10 mouse cellular contexts compared by ENCODE assay signal in genomic region chr10:128889846-128890245, GRCm38 (mm10). TPM values are rescaled to one million over a fixed set of nuclear protein-coding genes. Genes with fewer than 3 reads are reported as not detected.
DNase-seq lines count a peak whose midpoint lies in the region; ATAC-seq and TF ChIP-seq lines count a peak whose summit lies in the region.
"Had no signal": no experiment of that assay in that cellular context is flagged by ENCODE, and none has a peak within 500 bp of the region (broad histone marks: within the 10 kb centered on the region; RNA-seq: fewer than 3 reads in every experiment).

No protein-coding gene starts in this region.

- peak overlapping the region; percentile 53 for H3K27ac ChIP-seq in heart, embryonic 13.5 days (replicated peaks)
- H3K27ac ChIP-seq in ES-Bruce4 (ENCODE audit: insufficient read depth, low read length), result no peak overlapping the region
- H3K27ac ChIP-seq in hindbrain, embryonic 13.5 days, result peak overlapping the region; percentile 97
- H3K27ac ChIP-seq in midbrain, embryonic 12.5 days (replicated peaks), result peak overlapping the region; percentile 91

- peak overlapping the region; percentile 96 for H3K4me2 ChIP-seq in heart, embryonic 13.5 days
- H3K4me2 ChIP-seq in hindbrain, embryonic 13.5 days, result peak overlapping the region; percentile 91
- H3K4me2 ChIP-seq in midbrain, embryonic 12.5 days (replicated peaks), result peak overlapping the region; percentile 93

- 41% methylated on average over 1 of the region's 2 CpGs for WGBS in heart, embryonic 13.5 days
- 9% methylated on average over 1 of the region's 2 CpGs for WGBS in hindbrain, embryonic 13.5 days
- WGBS in midbrain, embryonic 12.5 days, result 11% methylated on average over 1 of the region's 2 CpGs

- peaks cover 19% of the 10 kb centered on the region for H3K36me3 ChIP-seq in heart, embryonic 13.5 days
- H3K36me3 ChIP-seq in ES-Bruce4 (ENCODE audit: control insufficient read depth, insufficient read depth, low read length, poor library complexity, severe bottlenecking), result no peaks in the 10 kb centered on the region
- peaks cover 32% of the 10 kb centered on the region for H3K36me3 ChIP-seq in hindbrain, embryonic 13.5 days
- H3K36me3 ChIP-seq in midbrain, embryonic 12.5 days, result peaks cover 31% of the 10 kb centered on the region

- intact Hi-C loops in heart, postnatal 14 days (cut with DNase I), result no loop called here

- peak overlapping the region; percentile 85 for H3K9ac ChIP-seq in heart, embryonic 13.5 days
- peak overlapping the region; percentile 34; the same call in 1 of the 2 replicates for H3K9ac ChIP-seq in ES-Bruce4 (ENCODE audit: low read depth, poor library complexity, severe bottlenecking)
- peak overlapping the region; percentile 88 for H3K9ac ChIP-seq in hindbrain, embryonic 13.5 days
- H3K9ac ChIP-seq in midbrain, embryonic 12.5 days (replicated peaks), result peak overlapping the region; percentile 79

- peaks cover 54% of the 10 kb centered on the region for H3K4me1 ChIP-seq in heart, embryonic 13.5 days
- no peaks in the 10 kb centered on the region for H3K4me1 ChIP-seq in ES-Bruce4 (ENCODE audit: control insufficient read depth, insufficient read depth, low read length)
- H3K4me1 ChIP-seq in hindbrain, embryonic 13.5 days (replicated peaks), result peaks cover 55% of the 10 kb centered on the region
- H3K4me1 ChIP-seq in midbrain, embryonic 12.5 days, result peaks cover 41% of the 10 kb centered on the region

- peak overlapping the region; percentile 75 for H3K4me3 ChIP-seq in heart, embryonic 13.5 days
- H3K4me3 ChIP-seq in ES-Bruce4 (ENCODE audit: low read depth, low read length), result no peak overlapping the region
- peak overlapping the region; percentile 82 for H3K4me3 ChIP-seq in hindbrain, embryonic 13.5 days
- peak overlapping the region; percentile 82 for H3K4me3 ChIP-seq in midbrain, embryonic 12.5 days

- no peak for TF ChIP-seq EP300 in ES-Bruce4 (IDR thresholded peaks at IDR 0.05; ENCODE audit: insufficient read depth, low read depth, low read length)

- no peak for ATAC-seq in heart, embryonic 13.5 days (ENCODE audit: extremely low read depth, insufficient number of reproducible peaks, low FRiP score, low TSS enrichment)
- ATAC-seq in hindbrain, embryonic 13.5 days (ENCODE audit: low FRiP score), result no peak
- ATAC-seq in midbrain, embryonic 12.5 days (ENCODE audit: low FRiP score, low read depth), result no peak

- DNase-seq in heart, postnatal 14 days, result no peak
- no peak for DNase-seq in layer of hippocampus, postnatal 25 days (ENCODE audit: extremely low spot score in 1 of 2, low spot score in 1 of 2)
- DNase-seq in right cerebral cortex, postnatal 14 days, result no peak
- DNase-seq in cerebellum, postnatal 25 days, result no peak
- DNase-seq: adrenal gland, adult 2 months had no signal

- no peak for TF ChIP-seq POLR2A in ES-Bruce4 (IDR thresholded peaks at IDR 0.05; ENCODE audit: insufficient read depth, low read length)

- no peak for TF ChIP-seq CTCF in ES-Bruce4 (IDR thresholded peaks at IDR 0.05; ENCODE audit: low read depth, low read length)

- peaks cover 25% of the 10 kb centered on the region for H3K27me3 ChIP-seq in heart, embryonic 13.5 days (replicated peaks)
- H3K27me3 ChIP-seq in ES-Bruce4 (ENCODE audit: control insufficient read depth, insufficient read depth, low read length, poor library complexity, severe bottlenecking), result no peaks in the 10 kb centered on the region; the same call in 1 of the 2 replicates
- peaks cover 7% of the 10 kb centered on the region for H3K27me3 ChIP-seq in hindbrain, embryonic 13.5 days
- H3K27me3 ChIP-seq in midbrain, embryonic 12.5 days, result peaks cover 13% of the 10 kb centered on the region

- H3K9me3 ChIP-seq in heart, embryonic 13.5 days, result no peaks in the 10 kb centered on the region
- no peaks in the 10 kb centered on the region for H3K9me3 ChIP-seq in ES-Bruce4 (replicated peaks; ENCODE audit: control insufficient read depth, insufficient read depth, low read length, poor library complexity, severe bottlenecking)
- H3K9me3 ChIP-seq in hindbrain, embryonic 13.5 days, result no peaks in the 10 kb centered on the region
- no peaks in the 10 kb centered on the region for H3K9me3 ChIP-seq in midbrain, embryonic 12.5 days

RNA-seq across cellular contexts. Expression of gene Gdf11, which starts 1.7 kb away (rescaled TPM):
- polyA plus RNA-seq in heart, embryonic 13.5 days (2015; fragmentation: Nextera tagmentation; extraction: Ambion mirVana), result 2.8 and 3.6 TPM in 2 replicates
- 1 to 10 TPM; 2.8 TPM for total RNA-seq in heart, postnatal 14 days (2021)
- polyA plus RNA-seq in ES-Bruce4 (2011; ENCODE audit: insufficient read depth, insufficient read length, low read depth, missing spikeins), result 2.8 and 3.0 TPM in 2 replicates
- polyA plus RNA-seq in hindbrain, embryonic 13.5 days (2015; fragmentation: Nextera tagmentation; extraction: Ambion mirVana), result 10.2 and 10.3 TPM in 2 replicates
- 10.8 and 12.0 TPM in 2 replicates for polyA plus RNA-seq in midbrain, embryonic 12.5 days (2016; fragmentation: Nextera tagmentation; extraction: Ambion mirVana)
- 10 to 100 TPM; 20.9 to 21.4 TPM for total RNA-seq in layer of hippocampus, postnatal 25 days (2021)

RNA-seq across cellular contexts. Expression of gene Cd63, which starts 10.9 kb away (rescaled TPM):
- polyA plus RNA-seq in heart, embryonic 13.5 days (2015; fragmentation: Nextera tagmentation; extraction: Ambion mirVana), result 370 and 426 TPM in 2 replicates
- 100 to 1,000 TPM; 127 to 131 TPM for total RNA-seq in heart, postnatal 14 days (2021)
- polyA plus RNA-seq in ES-Bruce4 (2011; ENCODE audit: insufficient read depth, insufficient read length, low read depth, missing spikeins), result 116 and 130 TPM in 2 replicates
- 198 and 229 TPM in 2 replicates for polyA plus RNA-seq in hindbrain, embryonic 13.5 days (2015; fragmentation: Nextera tagmentation; extraction: Ambion mirVana)
- polyA plus RNA-seq in midbrain, embryonic 12.5 days (2016; fragmentation: Nextera tagmentation; extraction: Ambion mirVana), result 168 and 190 TPM in 2 replicates
- 10 to 100 TPM; 76.6 to 84.7 TPM for total RNA-seq in layer of hippocampus, postnatal 25 days (2021)

RNA-seq across cellular contexts. Expression of gene Rdh5, which starts 32.8 kb away (rescaled TPM):
- polyA plus RNA-seq in heart, embryonic 13.5 days (2015; fragmentation: Nextera tagmentation; extraction: Ambion mirVana), result 8.9 and 10.3 TPM in 2 replicates
- 1 to 10 TPM; 8.6 to 9.5 TPM for total RNA-seq in heart, postnatal 14 days (2021)
- polyA plus RNA-seq in ES-Bruce4 (2011; ENCODE audit: insufficient read depth, insufficient read length, low read depth, missing spikeins), result 3.5 and 3.9 TPM in 2 replicates
- polyA plus RNA-seq in hindbrain, embryonic 13.5 days (2015; fragmentation: Nextera tagmentation; extraction: Ambion mirVana), result 16.6 and 19.3 TPM in 2 replicates
- 16.2 and 16.6 TPM in 2 replicates for polyA plus RNA-seq in midbrain, embryonic 12.5 days (2016; fragmentation: Nextera tagmentation; extraction: Ambion mirVana)
- 1 to 10 TPM; 5.8 to 6.6 TPM for total RNA-seq in layer of hippocampus, postnatal 25 days (2021)

RNA-seq across cellular contexts. Expression of gene Bloc1s1, which starts 34.0 kb away (rescaled TPM):
- 199 and 223 TPM in 2 replicates for polyA plus RNA-seq in heart, embryonic 13.5 days (2015; fragmentation: Nextera tagmentation; extraction: Ambion mirVana)
- total RNA-seq in heart, postnatal 14 days (2021), result 100 to 1,000 TPM; 177 to 183 TPM
- 36.7 and 44.5 TPM in 2 replicates for polyA plus RNA-seq in ES-Bruce4 (2011; ENCODE audit: insufficient read depth, insufficient read length, low read depth, missing spikeins)
- 281 and 286 TPM in 2 replicates for polyA plus RNA-seq in hindbrain, embryonic 13.5 days (2015; fragmentation: Nextera tagmentation; extraction: Ambion mirVana)
- 235 and 249 TPM in 2 replicates for polyA plus RNA-seq in midbrain, embryonic 12.5 days (2016; fragmentation: Nextera tagmentation; extraction: Ambion mirVana)
- 100 to 1,000 TPM in 1 of 2 experiments, 10 to 100 TPM in 1; 86.8 to 102 TPM for total RNA-seq in layer of hippocampus, postnatal 25 days (2021)

RNA-seq across cellular contexts. Expression of gene Itga7, which starts 43.8 kb away (rescaled TPM):
- 2.4 and 2.9 TPM in 2 replicates for polyA plus RNA-seq in heart, embryonic 13.5 days (2015; fragmentation: Nextera tagmentation; extraction: Ambion mirVana)
- 100 to 1,000 TPM; 163 to 167 TPM for total RNA-seq in heart, postnatal 14 days (2021)
- 1.6 and 3.2 TPM in 2 replicates for polyA plus RNA-seq in ES-Bruce4 (2011; ENCODE audit: insufficient read depth, insufficient read length, low read depth, missing spikeins)
- polyA plus RNA-seq in hindbrain, embryonic 13.5 days (2015; fragmentation: Nextera tagmentation; extraction: Ambion mirVana), result 5.2 and 6.3 TPM in 2 replicates
- 2.1 TPM in 2 replicates for polyA plus RNA-seq in midbrain, embryonic 12.5 days (2016; fragmentation: Nextera tagmentation; extraction: Ambion mirVana)
- 10 to 100 TPM; 25.6 to 30.7 TPM for total RNA-seq in layer of hippocampus, postnatal 25 days (2021)
- total RNA-seq: megakaryocyte, adult 5-6 weeks had no signal

Comparison
In these comparisons a context has a peak if more than half of its experiments do, and no peak if none do; other contexts are left out.
1. H3K9ac ChIP-seq: peak in every context shown above with its lines; median percentile 88 in hindbrain, embryonic 13.5 days; 85 in heart, embryonic 13.5 days; 79 in midbrain, embryonic 12.5 days; 34 in ES-Bruce4.